Mouse (Mus musculus) forebrain, postnatal 0 days (tissue): Measurements from ENCODE around the gene Cacna1e. TPM values are rescaled to one million over a fixed set of nuclear protein-coding genes. Genes with fewer than 3 reads are reported as not detected.

ENCODE experiments used
- ATAC-seq: fragments of 200-750 bp; cut with Nextera tagmentation; 2 replicates; pipeline ENCODE4 v1.8.0; 2017; ENCODE audit warnings: mild to moderate bottlenecking, moderate library complexity
- DNase-seq: peaks from one replicate; pipeline ENCODE4 v3.0.0-alpha.2; 2015
- H3K27ac ChIP-seq: fragments of 300-500 bp; sonication (generic); 2 replicates; pipeline ENCODE4 v1.5.1; 2014; ENCODE audit warnings: low read depth, mild to moderate bottlenecking, antibody characterized with exemption, low read length, moderate library complexity, mixed read lengths
- H3K27me3 ChIP-seq: fragments of 300-500 bp; sonication (generic); 2 replicates; pipeline ENCODE4 v1.6.1; 2014; ENCODE audit warnings: mild to moderate bottlenecking, low read length, mixed read lengths; ENCODE audit not compliant: insufficient read depth
- H3K36me3 ChIP-seq: fragments of 300-500 bp; sonication (generic); 2 replicates; pipeline ENCODE4 v1.6.1; 2014; ENCODE audit warnings: mild to moderate bottlenecking, moderate library complexity; ENCODE audit not compliant: insufficient read depth
- H3K4me1 ChIP-seq: fragments of 300-500 bp; sonication (generic); 2 replicates; pipeline ENCODE4 v1.6.1; 2014; ENCODE audit warnings: antibody characterized with exemption; ENCODE audit not compliant: insufficient read depth
- H3K4me2 ChIP-seq: fragments of 300-500 bp; sonication (generic); 2 replicates; pipeline ENCODE4 v1.6.1; 2014; ENCODE audit warnings: low read depth, mild to moderate bottlenecking, moderate library complexity
- H3K4me3 ChIP-seq: fragments of 300-500 bp; sonication (generic); 2 replicates; pipeline ENCODE4 v1.5.1; 2014; ENCODE audit warnings: low read depth, low read length, mixed read lengths
- H3K9ac ChIP-seq: fragments of 300-500 bp; sonication (generic); 2 replicates; pipeline ENCODE4 v1.6.1; 2014; ENCODE audit warnings: mild to moderate bottlenecking
- H3K9me3 ChIP-seq: fragments of 300-500 bp; sonication (generic); 2 replicates; pipeline ENCODE4 v1.6.1; 2016; ENCODE audit warnings: low read length
- CTCF ChIP-seq: sonication (generic); IDR thresholded peaks from 2 replicates; pipeline ENCODE4 v1.5.1; 2016; ENCODE audit warnings: antibody characterized with exemption, control low read depth, low read depth
- WGBS: fragments of 180-500 bp; shearing (Covaris S2); extraction: QIAGEN DNeasy Blood & Tissue Kit; methylation state at CpG from one replicate; pipeline ENCODE4 v1.1.7; 2014; 5-methylcytosine and 5-hydroxymethylcytosine counted together
- polyA plus RNA-seq: library from polyadenylated mRNA; unstranded; fragments of >200 nt; fragmentation: Nextera tagmentation; extraction: Ambion mirVana; gene quantifications from 2 replicates; pipeline ENCODE4 v1.2.1, GENCODE M21; 2015
- total RNA-seq: library from RNA; depleted of rRNA; stranded (reverse); fragments of >200 nt; gene quantifications from 2 replicates; pipeline ENCODE4 v1.2.3, GENCODE M21; 2014

Cacna1e gene
- total and polyA plus RNA-seq, 2 experiments from 2014 or later, result 7.2 to 74.0 TPM

GRCm38 (mm10) chr1:154555811-154556210, 328.5 kb downstream of the Cacna1e start:
- peak overlapping the region; percentile 64; the same call in 1 of the 2 replicates for H3K27ac ChIP-seq
- DNase-seq (peak; percentile 55), ATAC-seq (peak; percentile 81)
- no peaks in the 10 kb centered on the region for H3K36me3 ChIP-seq
- no peak overlapping the region for H3K9ac ChIP-seq
- H3K4me1 ChIP-seq, result peaks cover 4% of the 10 kb centered on the region; the same call in 1 of the 2 replicates
- H3K9me3 ChIP-seq, result no peaks in the 10 kb centered on the region
- TF ChIP-seq CTCF, result no peak
- H3K27me3 ChIP-seq, result no peaks in the 10 kb centered on the region
- no peak overlapping the region for H3K4me3 ChIP-seq
- 11% methylated on average over 1 of the region's 1 CpGs for WGBS
- H3K4me2 ChIP-seq, result no peak overlapping the region

GRCm38 (mm10) chr1:154553132-154553531, 331.2 kb downstream of the Cacna1e start:
- no peak for DNase-seq
- no peaks in the 10 kb centered on the region for H3K27me3 ChIP-seq
- no peak for TF ChIP-seq CTCF
- no peak overlapping the region for H3K27ac ChIP-seq
- H3K4me3 ChIP-seq, result no peak overlapping the region
- H3K36me3 ChIP-seq, result no peaks in the 10 kb centered on the region
- ATAC-seq, result no peak
- H3K9me3 ChIP-seq, result no peaks in the 10 kb centered on the region
- H3K9ac ChIP-seq, result no peak overlapping the region
- H3K4me2 ChIP-seq, result no peak overlapping the region
- 75% methylated on average over 1 of the region's 1 CpGs for WGBS
- H3K4me1 ChIP-seq, result peaks cover 4% of the 10 kb centered on the region; the same call in 1 of the 2 replicates

DNA sequence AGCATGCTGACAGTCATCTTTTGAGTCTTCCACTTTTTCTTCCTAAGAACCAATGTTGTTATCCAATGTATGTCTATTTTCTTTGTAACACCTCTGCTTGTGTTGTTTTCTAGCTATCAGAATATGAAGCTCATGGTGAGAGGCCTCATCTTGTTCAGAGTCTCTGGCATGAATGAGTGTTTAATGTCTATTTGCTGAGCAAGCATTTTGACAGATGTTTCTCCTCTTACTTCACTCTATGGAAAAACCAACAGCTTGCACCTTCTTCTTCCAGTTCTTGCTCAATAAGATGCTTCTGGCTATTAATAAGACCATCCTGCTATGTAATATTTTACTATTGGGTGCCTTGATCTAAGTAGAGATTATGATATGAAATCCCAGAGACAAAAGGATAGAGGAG, 346.9 kb downstream of the Cacna1e start:
- DNase-seq, result no peak
- H3K9ac ChIP-seq, result no peak overlapping the region
- H3K9me3 ChIP-seq, result no peaks in the 10 kb centered on the region
- H3K27ac ChIP-seq, result no peak overlapping the region
- no peak for ATAC-seq
- H3K36me3 ChIP-seq, result no peaks in the 10 kb centered on the region
- no peak overlapping the region for H3K4me2 ChIP-seq
- no peaks in the 10 kb centered on the region for H3K27me3 ChIP-seq
- H3K4me3 ChIP-seq, result no peak overlapping the region
- TF ChIP-seq CTCF, result no peak
- H3K4me1 ChIP-seq, result peaks cover 8% of the 10 kb centered on the region

GRCm38 (mm10) chr1:154536763-154537162, 347.5 kb downstream of the Cacna1e start:
- no peak for TF ChIP-seq CTCF
- Histone ChIP-seq H3K9me3 (no peaks in the 10 kb centered on the region), H3K27ac (no peak overlapping the region), H3K4me1 (peaks cover 9% of the 10 kb centered on the region), H3K9ac (no peak overlapping the region), H3K27me3 (no peaks in the 10 kb centered on the region), H3K36me3 (no peaks in the 10 kb centered on the region), H3K4me2 (no peak overlapping the region), H3K4me3 (no peak overlapping the region)
- ATAC-seq (no peak), DNase-seq (no peak)
- WGBS, result 84% methylated on average over 2 of the region's 2 CpGs

DNA sequence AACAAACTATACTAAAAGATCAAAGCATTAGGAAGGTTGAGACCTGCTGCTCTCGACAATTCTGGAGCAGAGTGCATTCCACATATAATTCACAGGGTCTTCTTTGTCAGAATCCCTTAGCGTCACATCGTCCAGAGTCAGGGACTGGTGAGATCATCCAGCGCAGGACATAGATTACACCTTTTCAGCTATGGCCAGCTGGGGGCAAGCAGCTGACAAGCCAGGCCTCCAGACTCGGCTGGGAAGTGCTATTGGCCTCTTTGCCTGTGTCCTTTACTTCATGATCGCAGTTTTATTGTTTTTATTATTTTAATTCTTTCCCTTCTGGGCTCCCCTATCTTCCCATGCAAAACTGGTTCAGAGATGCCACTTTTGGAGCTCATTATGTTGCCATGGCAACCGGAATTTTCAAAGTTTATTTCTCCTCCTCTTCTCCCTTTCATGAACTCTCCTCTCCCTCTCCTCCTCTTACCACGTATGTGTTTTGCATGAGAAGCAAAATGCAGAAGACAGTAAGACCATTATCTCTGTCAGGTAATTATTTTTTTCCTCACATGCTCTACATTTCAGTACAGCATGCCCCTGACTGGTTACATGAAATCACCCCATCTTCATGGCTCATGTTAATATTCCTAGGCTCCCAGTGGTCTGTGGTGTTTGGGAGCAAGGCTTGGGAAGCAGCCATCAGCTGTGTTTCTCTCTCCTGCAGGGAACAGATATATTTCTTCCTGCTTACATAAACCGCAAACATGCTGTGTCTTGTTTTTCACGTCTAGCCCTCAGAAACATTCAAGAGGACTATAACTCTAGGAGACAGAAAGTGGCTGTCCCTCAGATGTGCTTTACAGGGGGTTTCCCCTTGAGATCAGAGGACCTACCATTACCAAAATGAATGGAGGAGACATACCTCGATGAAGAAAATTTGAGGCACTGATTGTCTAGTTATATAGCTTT, 351.0 kb downstream of the Cacna1e start:
- peak; percentile 80 for DNase-seq
- Histone ChIP-seq H3K4me2 (no peak overlapping the region), H3K9me3 (no peaks in the 10 kb centered on the region), H3K9ac (no peak overlapping the region), H3K4me3 (no peak overlapping the region), H3K27me3 (no peaks in the 10 kb centered on the region), H3K27ac (peak overlapping the region; percentile 47), H3K36me3 (no peaks in the 10 kb centered on the region), H3K4me1 (peaks cover 9% of the 10 kb centered on the region)
- ATAC-seq, result peak; percentile 82
- no peak for TF ChIP-seq CTCF
- WGBS, result 43% methylated on average over 11 of the region's 11 CpGs

- peaks cover 9% of the 10 kb centered on the region for H3K4me1 ChIP-seq
- no peak overlapping the region for H3K4me3 ChIP-seq
- 97% methylated on average over 4 of the region's 4 CpGs for WGBS
- no peak for TF ChIP-seq CTCF
- H3K4me2 ChIP-seq, result no peak overlapping the region
- H3K27ac ChIP-seq, result no peak overlapping the region
- no peak for DNase-seq
- no peaks in the 10 kb centered on the region for H3K9me3 ChIP-seq
- no peak for ATAC-seq
- H3K27me3 ChIP-seq, result no peaks in the 10 kb centered on the region
- H3K36me3 ChIP-seq, result no peaks in the 10 kb centered on the region
- no peak overlapping the region for H3K9ac ChIP-seq
These were observed 354.6 kb downstream of the Cacna1e start for GRCm38 (mm10) chr1:154529666-154530065.

GRCm38 (mm10) chr1:154528803-154529202, 355.5 kb downstream of the Cacna1e start:
- ATAC-seq (no peak), DNase-seq (no peak)
- H3K4me1 ChIP-seq, result peaks cover 9% of the 10 kb centered on the region
- no peak for TF ChIP-seq CTCF
- H3K4me2 ChIP-seq, result no peak overlapping the region
- H3K27ac ChIP-seq, result no peak overlapping the region
- no peaks in the 10 kb centered on the region for H3K27me3 ChIP-seq
- 95% methylated on average over 6 of the region's 6 CpGs for WGBS
- H3K9me3 ChIP-seq, result no peaks in the 10 kb centered on the region
- H3K36me3 ChIP-seq, result no peaks in the 10 kb centered on the region
- no peak overlapping the region for H3K4me3 ChIP-seq
- H3K9ac ChIP-seq, result no peak overlapping the region
